Mouse (Mus musculus): Measurements from ENCODE around the gene 1810055G02Rik. TPM values are rescaled to one million over a fixed set of nuclear protein-coding genes. Genes with fewer than 3 reads are reported as not detected.
A peak's percentile ranks its signal among the peaks of the same experiment; 100 is the strongest.

1810055G02Rik gene
- total RNA-seq (2018; cell fraction: chromatin; rRNA removed) = 10 to 100 TPM in 1 of 26 experiments, 1 to 10 TPM in 22, under 1 TPM in 3; 0.69 to 11.6 (median 2.2) TPM
- total RNA-seq (2018; cell fraction: cytosol; rRNA removed) = 1 to 10 TPM; 2.7 to 6.0 (median 4.1) TPM
- total RNA-seq (2018; cell fraction: nucleus; rRNA removed) = 1 to 10 TPM in 25 of 26 experiments, under 1 TPM in 1; 0.78 to 7.0 (median 2.9) TPM
- polyA plus RNA-seq (2018) = 3.1 to 11.5 TPM (median 9.2 TPM) in 3 replicates

DNA sequence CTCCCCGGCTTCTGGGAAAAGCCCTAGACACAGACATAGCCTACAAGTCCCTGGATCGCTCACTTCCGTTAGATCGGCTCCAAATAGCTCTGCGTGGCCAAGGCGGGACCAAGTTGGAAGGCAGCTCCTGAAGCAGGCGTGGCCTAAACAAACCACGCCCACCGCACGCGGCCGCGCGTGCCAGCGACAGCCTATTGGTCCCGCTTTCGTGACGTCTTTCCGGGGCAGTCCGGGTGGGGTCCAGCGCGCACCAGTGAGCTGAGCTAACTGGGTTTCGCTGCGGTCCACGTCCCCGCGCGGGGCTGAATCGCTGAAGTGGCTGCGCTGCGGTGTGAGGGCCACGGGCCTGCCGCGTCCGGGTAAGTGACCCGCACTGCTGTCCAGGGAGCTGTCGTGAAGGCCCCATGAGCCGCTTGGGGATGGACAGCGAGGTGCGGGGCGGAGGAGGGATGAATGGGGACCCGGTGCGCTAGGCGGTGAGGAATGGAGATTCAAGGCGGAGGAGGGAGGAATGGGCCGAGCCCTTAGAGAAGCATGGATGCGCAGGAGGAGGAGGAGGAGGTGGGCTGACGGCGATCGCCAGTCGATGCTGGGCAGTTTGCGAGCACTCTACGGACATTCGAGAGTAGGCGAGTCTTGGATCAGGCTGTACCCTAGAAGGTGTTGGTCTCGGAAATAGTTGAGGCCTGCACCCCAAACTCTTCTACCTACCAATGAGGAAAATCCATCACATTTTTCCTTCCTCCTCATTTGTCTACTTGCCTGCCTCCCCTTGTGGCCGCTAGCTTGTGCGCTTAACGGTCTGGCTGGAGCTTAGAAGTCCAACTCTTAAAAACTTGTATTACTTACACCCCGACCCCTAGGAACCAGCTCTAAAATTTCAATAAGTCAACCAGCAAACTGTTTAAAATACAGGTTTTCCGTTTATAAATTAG is at the start of gene 1810055G02Rik:
1810055G02Rik (plus strand) TSS at position 216 of the 935 bp plus-strand sequence.
- peak within 1 kb of the TSS; percentile 43 for H3K27ac ChIP-seq

DNA sequence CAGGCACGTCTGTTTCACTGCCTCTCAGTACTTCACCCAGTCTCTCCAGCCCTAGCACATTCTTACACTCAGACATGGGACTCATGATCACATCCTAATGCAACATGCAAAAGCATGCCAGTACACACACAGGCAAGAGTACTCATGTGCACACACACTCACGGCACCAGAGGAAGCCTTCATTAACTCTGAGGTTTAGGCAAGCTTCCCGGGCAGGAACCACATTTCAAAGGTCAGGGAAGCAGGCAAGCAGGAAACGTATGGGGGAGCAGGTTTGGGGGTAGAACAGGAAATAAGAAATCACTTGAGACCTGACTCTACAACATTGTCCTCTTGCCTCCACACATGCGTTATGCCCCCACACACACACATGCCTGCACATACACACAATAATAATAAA is 42.6 kb upstream of the 1810055G02Rik start:
- Histone ChIP-seq H3K36me3 (ENCODE audit: inconsistent target) (no peaks in the 10 kb centered on the region), H3K4me3 (ENCODE audit: inconsistent target) (no peak overlapping the region), H3K27ac (no peak overlapping the region), H3K79me2 (ENCODE audit: inconsistent target) (peaks cover 96% of the 10 kb centered on the region; the same call in 1 of the 2 replicates)
- 23% methylated on average over 5 of the region's 5 CpGs for WGBS (ENCODE audit: missing documents)

More for the DNA sequence above, at the start of gene 1810055G02Rik:
- WGBS (ENCODE audit: missing documents) = 1% methylated on average over 60 of the region's 61 CpGs
- no peaks in the 10 kb centered on the region for H3K79me2 ChIP-seq (ENCODE audit: inconsistent target)
- H3K36me3 ChIP-seq (ENCODE audit: inconsistent target) = no peaks in the 10 kb centered on the region
- H3K4me3 ChIP-seq (ENCODE audit: inconsistent target) = peak within 1 kb of the TSS; percentile 64

DNA sequence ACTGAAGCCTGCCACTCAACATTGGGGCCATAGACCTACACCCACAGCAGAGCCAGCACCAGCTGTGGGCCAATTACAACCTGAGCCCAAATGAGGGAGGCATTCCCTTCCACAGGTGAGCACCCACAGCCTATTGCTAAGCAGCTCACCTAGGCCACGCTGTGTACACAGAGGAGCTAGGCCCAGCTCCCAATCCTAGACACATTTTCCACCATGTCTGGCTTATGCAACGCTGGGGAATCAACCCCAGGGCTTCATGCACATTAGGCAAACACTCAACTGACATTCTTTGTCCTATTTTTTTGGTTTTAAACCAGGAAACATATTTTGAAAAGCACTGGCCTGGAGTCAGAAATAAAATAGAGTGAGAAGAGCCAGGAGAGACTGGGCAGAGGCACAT is 41.5 kb upstream of the 1810055G02Rik start:
- 72% methylated on average over 2 of the region's 2 CpGs for WGBS (ENCODE audit: missing documents)
- H3K79me2 ChIP-seq (ENCODE audit: inconsistent target) = peaks cover 100% of the 10 kb centered on the region
- no peak overlapping the region for H3K27ac ChIP-seq
- no peaks in the 10 kb centered on the region for H3K36me3 ChIP-seq (ENCODE audit: inconsistent target)
- H3K4me3 ChIP-seq (ENCODE audit: inconsistent target) = no peak overlapping the region

DNA sequence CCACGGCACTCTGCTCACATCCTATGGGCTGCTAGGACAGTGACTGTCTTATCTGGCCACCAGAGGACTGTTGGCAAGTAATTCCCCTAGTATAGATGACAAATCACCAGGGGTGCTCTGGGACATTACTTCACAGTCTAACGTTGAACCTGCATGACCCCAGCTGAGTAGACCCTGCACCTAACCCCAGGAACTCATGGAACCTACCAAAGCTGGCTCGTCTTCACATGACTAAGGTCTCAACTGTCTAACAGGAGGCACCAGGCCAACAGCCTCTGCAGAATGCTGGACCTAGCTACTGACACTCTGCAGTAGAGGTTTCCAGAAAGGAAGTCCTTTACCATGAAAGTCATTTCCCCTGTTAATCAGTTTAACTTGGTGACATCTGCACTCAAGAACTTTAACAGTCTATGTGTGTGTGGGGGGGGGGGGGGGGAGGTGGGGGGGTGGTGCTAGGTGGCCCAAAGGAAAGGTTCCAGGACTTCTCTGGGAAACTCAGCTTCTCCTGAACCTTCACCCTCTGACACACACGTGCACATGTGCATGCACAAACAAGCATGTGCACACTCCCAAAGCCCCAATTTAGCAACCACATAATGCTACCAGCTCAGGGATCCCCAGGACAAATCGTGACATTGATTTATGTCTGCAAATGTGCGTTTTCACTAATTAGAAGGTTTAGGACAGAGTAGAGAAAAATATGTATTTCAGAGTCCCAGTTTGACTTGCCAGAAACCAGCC is 40.8 kb upstream of the 1810055G02Rik start:
- H3K36me3 ChIP-seq (ENCODE audit: inconsistent target) = no peaks in the 10 kb centered on the region
- no peak overlapping the region for H3K27ac ChIP-seq
- no peak overlapping the region for H3K4me3 ChIP-seq (ENCODE audit: inconsistent target)
- WGBS (ENCODE audit: missing documents) = 34% methylated on average over 6 of the region's 6 CpGs
- peaks cover 100% of the 10 kb centered on the region for H3K79me2 ChIP-seq (ENCODE audit: inconsistent target)

DNA sequence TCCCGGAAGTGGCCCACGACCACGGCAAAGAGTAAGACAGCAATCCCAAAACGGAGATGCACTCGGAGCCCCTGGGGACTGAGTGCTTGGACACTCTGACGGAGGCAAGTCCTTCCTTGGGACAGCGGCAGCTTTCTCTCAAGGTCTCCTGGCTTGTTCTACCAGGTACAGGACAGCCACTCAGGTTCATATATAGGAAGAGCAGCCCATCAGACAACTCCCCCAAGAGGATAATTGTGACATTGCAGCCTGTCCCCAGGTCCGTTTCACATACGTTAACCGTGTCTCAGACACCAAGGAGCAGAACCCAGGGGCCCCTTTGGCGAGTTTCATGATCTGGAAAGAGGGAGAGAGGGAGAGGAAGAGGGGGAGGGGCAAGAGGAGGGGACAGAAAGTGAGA is 40.1 kb upstream of the 1810055G02Rik start:
- Histone ChIP-seq H3K36me3 (ENCODE audit: inconsistent target) (no peaks in the 10 kb centered on the region), H3K79me2 (ENCODE audit: inconsistent target) (peaks cover 100% of the 10 kb centered on the region), H3K27ac (no peak overlapping the region), H3K4me3 (ENCODE audit: inconsistent target) (no peak overlapping the region)
- 51% methylated on average over 11 of the region's 11 CpGs for WGBS (ENCODE audit: missing documents)

DNA sequence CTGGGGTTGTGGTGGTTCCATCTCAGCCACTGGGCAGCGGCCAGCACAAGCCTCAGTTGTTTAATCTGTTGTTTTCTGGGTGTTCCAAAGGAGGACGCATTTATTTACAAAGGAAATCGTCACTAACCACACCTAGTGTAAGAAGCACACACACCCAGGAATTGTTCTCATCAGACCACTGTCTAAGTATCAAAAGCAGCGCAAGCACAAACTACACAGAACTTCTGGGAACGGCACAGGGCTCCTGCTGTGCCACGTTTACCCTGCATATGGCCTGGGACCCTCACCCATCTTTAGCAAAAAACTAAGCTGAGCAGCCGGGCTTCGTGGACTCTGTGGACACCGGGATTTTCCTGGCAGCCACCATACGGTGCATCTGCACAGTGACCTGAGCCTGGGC is 39.5 kb upstream of the 1810055G02Rik start:
- Histone ChIP-seq H3K27ac (no peak overlapping the region), H3K4me3 (ENCODE audit: inconsistent target) (no peak overlapping the region), H3K36me3 (ENCODE audit: inconsistent target) (no peaks in the 10 kb centered on the region), H3K79me2 (ENCODE audit: inconsistent target) (peaks cover 100% of the 10 kb centered on the region)
- WGBS (ENCODE audit: missing documents) = 65% methylated on average over 10 of the region's 10 CpGs

DNA sequence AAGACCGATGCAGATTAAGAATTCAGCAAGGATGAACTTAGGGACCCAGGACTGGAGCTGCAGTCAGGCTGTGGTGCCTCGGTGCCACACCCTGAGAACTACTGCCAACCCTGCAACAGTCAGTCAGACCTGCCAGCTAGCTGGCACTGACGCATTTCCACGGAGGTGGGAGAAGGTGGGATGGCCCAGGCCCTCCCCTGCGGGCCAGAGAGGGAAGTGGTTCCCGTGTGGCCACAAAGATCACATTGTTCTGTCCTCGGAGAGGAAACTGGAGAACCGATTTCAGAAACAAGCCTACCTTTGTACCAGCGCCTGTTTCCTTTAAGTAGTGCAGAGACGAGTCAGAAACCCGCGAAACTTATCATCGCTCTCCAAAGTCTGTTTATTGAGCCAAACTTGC is 39.0 kb upstream of the 1810055G02Rik start:
- Histone ChIP-seq H3K79me2 (ENCODE audit: inconsistent target) (peaks cover 100% of the 10 kb centered on the region), H3K4me3 (ENCODE audit: inconsistent target) (no peak overlapping the region), H3K27ac (no peak overlapping the region), H3K36me3 (ENCODE audit: inconsistent target) (no peaks in the 10 kb centered on the region)
- WGBS (ENCODE audit: missing documents) = 21% methylated on average over 13 of the region's 13 CpGs

DNA sequence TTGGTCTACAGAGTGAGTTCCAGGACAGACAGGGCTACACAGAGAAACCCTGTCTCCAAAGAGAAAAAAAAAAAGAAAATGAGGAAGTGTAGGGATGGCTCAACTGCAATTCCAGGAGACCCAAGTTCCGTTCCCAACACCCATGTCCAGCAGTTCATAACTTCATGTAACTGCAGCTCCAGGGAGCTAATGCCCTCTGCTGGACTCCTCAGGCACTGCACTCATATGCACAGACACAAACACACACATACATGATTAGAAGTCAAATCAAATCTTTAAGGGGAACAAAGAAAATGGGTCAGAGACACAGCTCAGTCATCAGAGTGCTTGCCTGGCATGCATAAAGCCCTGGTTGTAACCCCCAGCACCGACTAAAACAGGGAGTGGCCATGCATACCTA is 34.9 kb upstream of the 1810055G02Rik start:
- WGBS (ENCODE audit: missing documents) = 85% methylated on average over 2 of the region's 2 CpGs
- Histone ChIP-seq H3K4me3 (ENCODE audit: inconsistent target) (no peak overlapping the region), H3K36me3 (ENCODE audit: inconsistent target) (no peaks in the 10 kb centered on the region), H3K27ac (no peak overlapping the region), H3K79me2 (ENCODE audit: inconsistent target) (peaks cover 100% of the 10 kb centered on the region)

DNA sequence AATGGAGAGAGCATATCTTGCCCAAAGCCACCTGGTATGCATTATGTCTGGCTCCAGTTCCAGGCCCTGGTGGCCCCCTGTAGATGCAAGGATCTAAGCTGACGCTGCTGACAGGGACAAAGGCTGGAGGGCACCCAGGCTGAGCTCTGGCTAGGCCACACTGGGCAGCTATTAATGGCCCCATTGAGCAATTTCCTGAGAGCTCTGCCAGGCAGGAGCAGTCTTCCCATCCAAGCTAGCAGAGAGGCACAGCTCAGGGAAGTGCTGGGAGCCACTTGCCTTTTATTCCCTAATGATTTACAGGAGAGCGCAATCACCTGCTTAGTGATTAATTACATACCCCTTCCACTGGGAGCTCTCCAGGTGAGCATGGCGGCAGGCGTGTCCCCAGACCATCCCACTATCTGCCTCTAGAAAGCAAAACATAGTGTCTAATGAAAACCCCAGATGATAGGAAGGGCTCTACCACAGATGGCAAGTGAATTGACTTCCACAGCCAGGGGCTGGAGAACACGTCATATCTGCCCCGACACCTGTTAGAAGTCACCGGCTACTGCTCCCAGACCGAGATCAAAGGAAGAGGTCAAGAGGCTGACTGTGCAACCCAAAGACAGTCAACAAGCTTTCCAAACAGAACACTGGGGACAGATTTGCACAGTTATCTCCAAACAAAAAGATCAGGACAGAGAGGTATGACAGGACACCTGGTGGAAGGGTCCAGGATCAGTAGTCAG is 33.8 kb upstream of the 1810055G02Rik start:
- WGBS (ENCODE audit: missing documents) = 64% methylated on average over 8 of the region's 8 CpGs
- peaks cover 100% of the 10 kb centered on the region for H3K79me2 ChIP-seq (ENCODE audit: inconsistent target)
- 0 out of 2 replicates have a peak overlapping the region, but pooled peaks have one; percentile 5 for H3K27ac ChIP-seq
- H3K36me3 ChIP-seq (ENCODE audit: inconsistent target) = no peaks in the 10 kb centered on the region
- no peak overlapping the region for H3K4me3 ChIP-seq (ENCODE audit: inconsistent target)

DNA sequence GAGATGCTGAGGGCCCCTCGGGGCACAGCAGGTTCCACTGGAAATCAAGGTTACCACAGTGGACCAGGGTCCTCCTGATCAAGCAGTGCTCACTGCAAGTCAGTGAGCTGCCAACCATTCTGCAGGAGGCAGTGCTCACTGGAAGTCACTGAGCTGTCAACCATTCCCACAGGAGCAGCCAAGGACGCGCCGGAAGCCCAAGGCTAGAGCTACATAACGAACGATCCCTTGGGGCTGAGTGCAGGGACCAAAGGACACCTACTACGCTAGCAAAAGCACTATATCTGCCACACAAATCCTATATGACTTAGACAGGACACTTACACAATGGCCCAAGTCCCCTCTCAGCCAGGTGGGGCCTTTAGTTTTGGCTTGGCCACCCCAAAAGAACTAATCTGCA is 27.4 kb upstream of the 1810055G02Rik start:
- H3K27ac ChIP-seq = no peak overlapping the region
- H3K79me2 ChIP-seq (ENCODE audit: inconsistent target) = peaks cover 100% of the 10 kb centered on the region
- no peaks in the 10 kb centered on the region for H3K36me3 ChIP-seq (ENCODE audit: inconsistent target)
- no peak overlapping the region for H3K4me3 ChIP-seq (ENCODE audit: inconsistent target)
- WGBS (ENCODE audit: missing documents) = 89% methylated on average over 7 of the region's 7 CpGs

DNA sequence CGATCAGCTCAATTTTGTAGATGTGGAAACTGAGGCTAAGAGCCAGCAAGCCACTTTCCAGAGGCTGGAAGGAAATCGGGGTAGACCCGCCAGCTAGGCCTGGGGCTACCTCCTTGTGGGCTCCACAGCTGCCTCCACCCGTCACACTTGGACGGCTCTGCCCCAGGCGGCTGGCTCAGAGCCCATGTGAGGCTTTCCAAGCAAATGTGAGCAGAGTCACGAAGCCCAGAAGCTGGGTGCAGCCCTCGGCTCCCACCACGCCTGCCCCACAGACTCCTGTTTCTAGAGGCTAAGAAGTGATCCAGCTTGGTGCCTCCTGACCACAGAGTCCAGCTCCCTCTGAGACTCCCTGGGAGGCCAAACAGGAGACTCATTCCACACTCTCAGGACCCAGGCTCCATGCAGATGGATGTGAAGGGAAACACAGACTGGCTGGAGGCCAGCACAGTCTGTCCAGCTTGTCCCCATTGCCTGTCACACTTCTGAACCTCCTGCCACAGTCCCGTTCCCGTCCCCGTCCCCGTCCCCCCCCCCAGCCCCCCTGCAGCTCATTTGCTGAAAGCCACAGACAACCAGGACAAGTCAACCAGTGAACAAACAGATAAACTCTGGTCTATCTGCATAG is 26.7 kb upstream of the 1810055G02Rik start:
- 45% methylated on average over 13 of the region's 13 CpGs for WGBS (ENCODE audit: missing documents)
- no peaks in the 10 kb centered on the region for H3K36me3 ChIP-seq (ENCODE audit: inconsistent target)
- H3K79me2 ChIP-seq (ENCODE audit: inconsistent target) = peaks cover 94% of the 10 kb centered on the region
- H3K4me3 ChIP-seq (ENCODE audit: inconsistent target) = no peak overlapping the region
- no peak overlapping the region for H3K27ac ChIP-seq

DNA sequence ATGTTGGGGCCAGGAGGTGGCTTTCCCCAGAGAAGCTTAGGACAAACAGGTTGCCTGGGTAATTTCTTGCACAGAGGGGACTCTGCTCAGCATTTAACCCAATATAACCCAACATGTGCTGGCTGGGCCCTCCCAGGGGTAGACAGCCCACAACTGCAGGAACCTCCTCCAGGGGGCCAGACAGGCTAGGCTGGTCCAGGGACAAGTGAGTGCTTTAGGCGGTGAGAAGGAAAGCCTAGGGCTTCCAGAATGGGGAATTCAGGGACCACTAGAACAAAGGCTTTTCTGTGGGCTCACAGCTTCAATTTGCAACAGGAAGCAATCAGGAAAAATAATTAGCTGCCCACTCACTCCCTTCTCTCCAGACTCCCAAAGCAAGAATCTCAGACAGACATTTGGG is 23.7 kb upstream of the 1810055G02Rik start:
- Histone ChIP-seq H3K36me3 (ENCODE audit: inconsistent target) (no peaks in the 10 kb centered on the region), H3K27ac (no peak overlapping the region), H3K4me3 (ENCODE audit: inconsistent target) (no peak overlapping the region), H3K79me2 (ENCODE audit: inconsistent target) (peaks cover 64% of the 10 kb centered on the region)
- 67% methylated on average over 1 of the region's 1 CpGs for WGBS (ENCODE audit: missing documents)

DNA sequence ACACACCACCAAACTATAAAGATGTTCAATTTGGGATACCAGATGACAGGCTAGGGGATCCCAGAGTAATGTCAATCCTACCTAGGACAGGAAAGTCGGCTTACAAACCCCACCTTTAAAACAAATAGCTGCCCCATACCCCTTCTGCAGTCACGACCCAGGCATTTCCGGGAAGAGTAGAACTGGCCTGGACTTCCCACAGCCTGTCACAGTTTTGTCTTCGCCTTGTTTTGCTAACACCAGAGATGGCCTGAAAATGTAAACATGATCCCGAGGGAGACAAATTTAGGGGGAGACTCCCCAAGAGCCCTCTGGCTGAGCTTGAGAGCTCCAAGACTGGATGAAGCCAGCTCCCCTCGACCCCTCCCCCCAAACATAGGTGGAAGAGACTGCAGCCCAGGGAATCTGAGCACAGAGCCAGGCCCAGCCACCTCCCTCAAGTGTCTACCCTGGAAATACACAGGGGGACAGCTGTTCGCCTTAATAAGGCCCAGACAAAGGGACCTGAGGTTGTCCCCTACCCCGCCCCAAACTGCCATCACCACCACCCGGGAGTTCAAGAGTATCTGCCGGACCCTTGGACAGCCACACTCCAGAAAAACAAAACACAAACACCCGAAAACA is 23.0 kb upstream of the 1810055G02Rik start:
- Histone ChIP-seq H3K4me3 (ENCODE audit: inconsistent target) (peak overlapping the region; percentile 36), H3K36me3 (ENCODE audit: inconsistent target) (no peaks in the 10 kb centered on the region), H3K27ac (no peak overlapping the region), H3K79me2 (ENCODE audit: inconsistent target) (peaks cover 57% of the 10 kb centered on the region)
- WGBS (ENCODE audit: missing documents) = 25% methylated on average over 11 of the region's 11 CpGs
